Mouse (Mus musculus): ENCODE measurements at regions not wholly inside any gene's neighbourhood (a gene's known extent, or its start where the extent isn't known, plus 50 kb on each side); places are given as distances from the start of the nearest gene placed in this dataset.

- no peak for ATAC-seq
Observed at GRCm38 (mm10) chr4:34499731-34500130, 51.0 kb upstream of the Akirin2 start.
